Mouse (Mus musculus) frontal cortex, postnatal 25 days (tissue): ENCODE data around the gene Gm49373.

Experiments used
- DNase-seq, 2 experiments: peaks; one replicate each; pipeline ENCODE4 v3.0.0; 2022; ENCODE audit warnings: low spot score in 2 of 2

The Gm49373 gene

DNA sequence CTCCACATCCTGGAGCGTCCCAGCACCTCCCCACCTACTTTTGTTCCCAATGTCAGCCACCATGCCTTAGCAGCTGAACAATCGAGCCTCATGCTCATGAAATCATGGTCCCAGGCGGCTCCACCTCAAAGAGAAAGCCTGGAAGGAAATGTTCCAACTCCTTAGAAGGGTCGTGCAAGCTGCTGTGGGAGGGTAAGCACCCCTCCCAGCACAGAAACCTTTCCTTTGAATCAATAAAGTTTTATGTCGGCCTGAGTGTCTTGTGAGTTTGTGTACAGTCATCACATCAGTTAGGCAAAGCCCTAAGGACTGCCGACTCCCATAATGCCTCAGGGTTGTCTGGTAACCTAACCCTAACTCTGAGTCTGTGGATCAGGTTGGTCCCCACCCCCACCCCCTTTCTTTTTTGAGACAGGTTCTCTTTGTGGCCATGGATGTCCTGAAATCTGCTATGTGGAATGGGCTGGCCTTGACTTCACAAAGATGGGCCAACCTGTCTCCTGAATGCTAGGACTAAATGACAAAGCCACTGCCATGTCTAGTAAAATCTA is 44.3 kb downstream of the Gm49373 start:
- no peak for DNase-seq

- no peak for DNase-seq
These were observed 45.1 kb downstream of the Gm49373 start for GRCm38 (mm10) chr9:21027774-21028290.

- DNase-seq: no peak
These were observed 46.0 kb downstream of the Gm49373 start for GRCm38 (mm10) chr9:21026849-21027248.

DNA sequence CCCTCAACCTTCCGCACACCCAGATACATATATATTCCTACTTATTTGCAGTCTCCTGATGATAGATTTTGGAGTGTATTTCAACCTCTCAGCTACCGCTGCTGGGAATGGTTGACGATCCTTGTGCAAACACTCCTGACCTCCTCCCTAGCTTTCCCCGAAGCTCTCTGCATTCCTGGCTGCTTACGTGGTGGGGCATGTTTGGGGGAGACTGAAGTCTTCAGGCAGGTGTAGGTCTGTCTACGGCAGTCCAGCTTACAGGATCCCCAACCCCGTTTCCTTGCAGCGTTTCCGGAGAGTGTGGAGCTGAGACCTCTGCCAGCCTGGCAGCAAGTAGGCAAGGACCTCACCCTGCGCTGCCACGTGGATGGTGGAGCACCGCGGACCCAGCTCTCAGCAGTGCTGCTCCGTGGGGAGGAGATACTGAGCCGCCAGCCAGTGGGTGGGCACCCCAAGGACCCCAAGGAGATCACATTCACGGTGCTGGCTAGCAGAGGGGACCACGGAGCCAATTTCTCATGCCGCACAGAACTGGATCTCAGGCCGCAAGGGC is 47.6 kb downstream of the Gm49373 start:
- DNase-seq: no peak

GRCm38 (mm10) chr9:21022726-21023125 is 50.2 kb downstream of the Gm49373 start:
- no peak for DNase-seq

DNA sequence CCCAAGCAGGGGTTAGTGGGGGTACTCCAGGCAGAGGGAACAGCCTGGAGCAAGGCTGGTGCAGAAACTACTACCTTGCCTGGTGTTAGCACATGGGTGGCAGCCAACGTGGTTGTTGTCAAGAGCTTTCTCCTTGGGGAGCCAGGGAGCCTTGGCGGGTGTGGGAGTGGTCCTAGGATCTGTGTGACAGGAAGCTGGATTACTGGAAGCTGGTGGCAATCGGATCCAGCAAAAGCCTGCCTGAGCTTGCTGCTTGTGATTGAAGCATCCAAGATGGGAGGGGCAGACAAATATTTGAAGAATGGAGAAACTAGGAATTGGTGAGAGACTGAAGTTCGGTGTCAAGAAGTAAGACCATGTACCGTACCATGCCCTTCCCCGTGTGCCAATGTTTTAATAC is 50.6 kb downstream of the Gm49373 start:
- no peak for DNase-seq

DNA sequence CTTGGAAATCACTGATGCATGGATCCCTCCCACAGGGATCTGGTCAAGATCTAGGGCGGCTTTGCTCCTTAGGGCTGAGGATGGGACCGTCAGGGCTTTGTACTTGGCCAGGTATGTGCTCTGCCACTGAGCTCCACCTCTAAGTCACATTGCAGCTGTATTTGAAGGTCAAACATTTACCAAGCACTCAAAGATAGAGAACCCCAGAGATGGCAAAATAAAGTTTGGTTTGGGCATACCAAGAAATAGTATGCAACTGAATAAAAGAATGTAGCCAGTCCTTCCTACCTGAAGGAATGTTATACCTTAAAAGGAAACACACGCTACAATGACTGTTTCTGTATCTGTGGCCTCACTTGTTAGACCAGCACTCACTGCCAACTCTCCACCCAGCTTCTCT is 51.5 kb downstream of the Gm49373 start:
- no peak for DNase-seq

DNA sequence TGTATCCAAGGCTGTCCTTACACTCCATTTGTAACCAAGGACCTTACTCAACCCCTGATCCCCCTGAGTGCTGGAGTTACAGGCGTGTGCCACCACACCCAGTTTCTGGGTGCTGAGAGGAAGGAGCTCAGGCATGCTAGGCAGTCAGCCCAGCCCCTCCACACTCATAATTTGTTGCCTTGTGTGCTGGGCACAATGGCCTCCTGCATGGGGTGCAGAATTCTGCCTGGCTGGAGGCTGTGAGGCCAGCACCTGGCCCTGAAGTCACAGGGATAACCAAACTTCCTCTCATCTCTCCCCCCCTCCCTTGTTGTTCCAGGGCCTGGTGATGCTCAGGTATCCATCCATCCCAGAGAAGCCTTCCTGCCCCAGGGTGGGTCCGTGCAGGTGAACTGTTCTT is 54.3 kb downstream of the Gm49373 start:
- DNase-seq: no peak

DNA sequence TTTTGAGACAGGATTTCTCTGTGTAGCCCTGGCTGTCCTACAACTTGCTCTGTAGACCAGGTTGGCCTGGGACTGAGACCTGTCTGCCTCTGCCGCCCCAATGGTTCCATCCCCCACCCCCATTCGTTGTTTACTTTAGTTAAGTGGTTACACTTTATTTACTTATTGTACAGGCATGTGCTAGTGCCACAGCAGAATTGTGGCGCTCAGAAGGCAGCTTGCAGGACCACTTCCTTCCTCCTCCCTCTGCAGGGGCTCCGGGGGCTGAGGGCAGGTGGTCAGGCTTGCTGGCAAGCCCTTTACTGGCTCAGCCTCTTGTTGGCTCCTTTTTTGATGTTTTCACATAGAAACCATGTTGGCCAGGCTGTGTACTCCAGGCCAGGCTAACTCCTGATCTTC is 55.7 kb downstream of the Gm49373 start:
- DNase-seq: no peak

- no peak for DNase-seq
These were observed 56.3 kb downstream of the Gm49373 start for GRCm38 (mm10) chr9:21016331-21017176.

DNA sequence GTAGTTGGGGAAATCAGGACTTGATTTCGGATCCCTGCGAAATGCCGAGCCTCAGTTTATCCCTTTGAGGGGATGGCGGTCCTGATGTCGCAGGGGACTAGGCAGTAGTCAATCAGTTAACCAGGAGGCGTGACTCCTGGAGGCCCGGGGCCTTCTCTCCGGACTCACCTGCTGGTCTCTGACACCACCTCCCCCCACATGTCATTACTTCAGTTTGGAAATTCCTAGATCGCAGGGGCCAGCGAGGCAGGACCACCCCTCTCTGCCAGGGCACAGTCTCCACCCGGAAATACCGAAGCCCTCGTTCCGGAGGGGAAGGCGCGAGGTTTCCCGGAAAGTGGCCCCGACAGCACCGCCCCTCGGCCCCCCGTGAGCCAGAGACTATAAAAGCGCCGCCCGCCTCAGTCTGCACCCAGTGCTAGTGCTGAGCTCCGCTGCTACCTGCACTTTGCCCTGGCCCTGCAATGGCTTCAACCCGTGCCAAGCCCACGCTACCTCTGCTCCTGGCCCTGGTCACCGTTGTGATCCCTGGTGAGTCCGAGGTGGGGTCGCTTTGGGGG is 57.2 kb downstream of the Gm49373 start, which contains the start of gene Icam1:
Icam1 (plus strand) TSS at position 415 of the 560 bp plus-strand sequence.
- DNase-seq: no peak

- DNase-seq: no peak
These were observed 58.0 kb downstream of the Gm49373 start for GRCm38 (mm10) chr9:21014691-21015570.
